Mouse (Mus musculus): Measurements from ENCODE around the gene Ghdc.

DNA sequence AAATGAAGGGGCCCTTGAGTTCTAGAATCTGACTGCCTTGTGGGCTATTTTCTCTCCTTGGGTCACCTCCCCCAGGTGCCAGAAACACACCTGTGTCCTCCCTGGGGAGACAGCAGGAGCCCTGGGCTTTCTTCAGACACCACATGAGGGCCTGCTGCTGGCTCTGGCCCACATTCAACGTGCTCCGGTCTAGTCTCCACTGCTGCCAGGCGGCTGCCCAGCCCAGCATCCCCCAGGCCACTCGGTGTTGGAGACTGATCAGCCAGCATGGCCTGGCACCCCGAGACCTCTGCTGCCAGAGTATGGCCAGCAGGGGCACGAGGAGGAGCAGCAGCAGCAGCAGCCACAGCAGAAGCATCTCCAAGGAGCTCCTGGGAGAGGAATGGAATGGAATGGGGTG, 777 bp downstream of the Ghdc start:
- TF ChIP-seq CTCF (IDR thresholded peaks at IDR 0.05; ENCODE audit: insufficient read depth, low read depth, low read length) = no peak
- no peak for TF ChIP-seq POLR2A (IDR thresholded peaks at IDR 0.05; ENCODE audit: insufficient read depth, low read depth, low read length)
